Mouse (Mus musculus): ENCODE measurements around the gene Mt3. TPM values are rescaled to one million over a fixed set of nuclear protein-coding genes. Genes with fewer than 3 reads are reported as not detected.
"Not testable (repeated sequence)": the region's sequence is repeated elsewhere in the genome, so short reads cannot be mapped to it uniquely, and the experiment has no call there.

The Mt3 gene
- total RNA-seq, 2 experiments from 2014 or later: 4.1 to 5.9 TPM

DNA sequence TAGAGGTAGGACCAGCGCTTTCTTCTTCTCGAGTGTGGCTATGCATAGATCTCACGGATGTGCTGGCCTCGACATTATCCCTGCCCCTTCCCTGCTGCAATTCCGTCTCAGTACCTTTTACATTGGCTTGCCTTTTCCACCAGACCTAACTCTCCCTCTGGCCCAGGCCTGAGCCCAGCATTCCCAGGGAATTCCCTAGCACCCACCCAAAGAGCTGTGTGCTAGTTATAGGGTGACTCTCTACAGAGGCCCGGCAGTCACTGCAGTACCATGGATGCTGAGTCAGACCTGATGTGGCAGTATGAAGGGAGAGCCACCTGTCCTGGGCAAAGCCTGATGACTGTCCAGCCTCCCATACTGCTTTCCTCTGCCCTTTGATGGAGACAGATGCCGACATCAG lies 1.0 kb downstream of the Mt3 start:
- DNase-seq: no peak

DNA sequence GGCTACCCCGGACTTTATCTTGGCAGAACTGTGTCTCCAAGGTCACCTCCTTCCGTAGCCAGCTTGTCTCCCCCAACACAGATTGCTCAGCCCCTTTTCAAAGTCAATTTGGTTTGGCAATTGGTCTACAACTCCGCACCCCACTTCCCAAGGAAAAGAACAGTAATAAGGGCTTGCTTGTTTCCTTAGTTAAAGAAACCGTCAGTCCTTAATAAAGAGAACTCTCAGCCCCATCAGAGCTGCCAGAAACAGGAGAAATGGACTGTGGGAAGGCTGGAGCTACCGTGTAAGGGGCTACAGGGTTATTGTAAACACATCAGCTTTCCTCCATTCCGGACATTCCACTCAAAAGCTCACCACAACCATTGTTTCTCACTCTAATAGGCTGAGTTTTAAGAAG lies 2.1 kb downstream of the Mt3 start:
- DNase-seq: no peak

- DNase-seq: no peak
Observed at GRCm38 (mm10) chr8:94156092-94156491, 3.7 kb downstream of the Mt3 start.

DNA sequence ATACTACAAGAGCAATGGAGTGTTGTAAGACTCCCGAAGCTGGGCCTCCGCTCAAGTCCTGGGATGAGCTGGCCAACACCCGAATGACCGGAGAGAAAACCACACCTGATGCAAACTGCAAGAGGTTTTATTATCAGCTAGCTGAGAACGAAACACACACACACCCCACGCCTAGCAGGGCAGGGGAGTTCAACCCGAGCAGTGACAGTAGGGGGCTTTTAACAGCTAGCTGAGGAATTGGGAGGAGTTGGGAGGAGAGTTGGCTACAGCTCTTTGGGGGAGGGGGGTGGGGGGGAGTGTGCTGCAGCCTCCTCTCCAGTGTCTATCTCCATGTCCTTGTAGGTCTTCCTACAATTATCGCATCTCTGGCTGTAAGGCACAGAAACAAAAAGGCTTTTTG lies 13.4 kb downstream of the Mt3 start:
- DNase-seq: not testable (repeated sequence)

DNA sequence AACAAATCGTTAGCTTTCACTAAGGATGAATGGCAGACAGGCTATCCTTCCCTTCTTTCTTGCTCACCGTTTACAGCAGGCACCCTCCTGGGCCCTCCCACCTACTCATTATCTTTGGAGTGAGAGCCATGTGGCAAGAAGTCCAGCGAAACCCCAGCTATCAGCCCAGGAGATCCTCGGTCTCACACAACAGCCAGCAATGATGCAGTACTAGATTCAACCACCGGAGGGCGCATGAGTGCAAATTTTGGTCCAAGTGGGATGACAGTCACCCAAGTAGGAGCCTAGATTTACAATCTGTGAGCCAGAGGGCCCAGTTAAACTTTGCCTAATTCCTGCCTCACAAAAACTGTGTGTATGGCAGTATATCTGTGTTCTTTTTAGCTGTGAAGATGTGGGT lies 14.8 kb downstream of the Mt3 start:
- peak; percentile 90 to 91 for DNase-seq

DNA sequence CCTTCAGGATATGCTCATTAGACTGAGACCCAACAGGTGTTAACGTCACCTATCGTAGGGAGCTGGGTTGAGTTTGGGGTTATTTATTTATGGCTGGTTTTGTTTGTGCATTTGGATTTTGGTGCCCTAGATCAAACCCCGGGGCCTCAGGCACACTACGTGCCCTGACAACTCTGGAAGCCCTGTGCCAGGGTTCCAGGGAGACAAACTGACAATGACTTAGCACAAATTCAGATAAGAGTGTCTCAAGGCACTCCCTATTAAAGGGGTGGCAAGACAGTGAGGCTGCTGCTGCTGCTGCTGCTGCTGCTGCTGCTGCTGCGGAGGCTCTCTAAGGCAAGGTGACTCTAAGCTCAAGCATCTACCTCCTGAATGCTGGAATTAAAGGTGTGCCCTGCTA lies 17.1 kb downstream of the Mt3 start:
- DNase-seq: no peak

GRCm38 (mm10) chr8:94171321-94171755 lies 18.9 kb downstream of the Mt3 start:
- DNase-seq: peak; percentile 56 to 71

DNA sequence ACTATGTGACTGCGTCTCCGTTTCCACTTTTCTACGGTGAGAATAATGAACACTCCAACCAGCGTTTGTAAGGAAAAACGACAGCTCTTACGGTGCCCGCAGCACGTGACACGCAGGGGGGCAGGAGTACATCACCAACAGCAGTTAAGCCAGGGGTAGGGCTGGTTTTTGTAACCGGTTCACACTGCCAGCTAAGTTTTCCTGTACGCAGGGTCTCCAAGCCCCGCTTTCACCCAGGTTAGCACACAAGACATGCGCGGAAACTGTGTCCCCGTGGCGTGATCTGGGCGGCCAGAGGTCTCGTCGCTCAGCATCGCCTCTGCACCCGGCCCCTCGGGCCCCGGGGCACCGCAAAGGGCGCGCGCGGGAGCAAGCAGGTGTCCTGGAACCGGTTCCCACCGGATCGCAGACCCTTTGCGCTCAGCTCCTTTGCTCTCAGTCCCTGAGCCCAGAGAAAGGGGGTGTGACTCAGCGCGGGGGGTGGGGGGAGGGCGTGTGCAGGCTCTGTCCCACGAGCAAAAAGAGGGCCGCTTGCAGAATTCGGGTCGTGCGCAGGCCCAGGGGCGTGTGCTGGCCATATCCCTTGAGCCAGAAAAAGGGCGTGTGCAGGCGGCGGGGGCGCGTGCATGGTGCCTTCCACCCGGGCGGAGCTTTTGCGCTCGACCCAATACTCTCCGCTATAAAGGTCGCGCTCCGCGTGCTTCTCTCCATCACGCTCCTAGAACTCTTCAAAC lies 19.8 kb downstream of the Mt3 start, which contains the start of gene Mt2:
Mt2 (plus strand) TSS at position 590 of the 734 bp plus-strand sequence.
- peak; percentile 88 to 90 for DNase-seq

DNA sequence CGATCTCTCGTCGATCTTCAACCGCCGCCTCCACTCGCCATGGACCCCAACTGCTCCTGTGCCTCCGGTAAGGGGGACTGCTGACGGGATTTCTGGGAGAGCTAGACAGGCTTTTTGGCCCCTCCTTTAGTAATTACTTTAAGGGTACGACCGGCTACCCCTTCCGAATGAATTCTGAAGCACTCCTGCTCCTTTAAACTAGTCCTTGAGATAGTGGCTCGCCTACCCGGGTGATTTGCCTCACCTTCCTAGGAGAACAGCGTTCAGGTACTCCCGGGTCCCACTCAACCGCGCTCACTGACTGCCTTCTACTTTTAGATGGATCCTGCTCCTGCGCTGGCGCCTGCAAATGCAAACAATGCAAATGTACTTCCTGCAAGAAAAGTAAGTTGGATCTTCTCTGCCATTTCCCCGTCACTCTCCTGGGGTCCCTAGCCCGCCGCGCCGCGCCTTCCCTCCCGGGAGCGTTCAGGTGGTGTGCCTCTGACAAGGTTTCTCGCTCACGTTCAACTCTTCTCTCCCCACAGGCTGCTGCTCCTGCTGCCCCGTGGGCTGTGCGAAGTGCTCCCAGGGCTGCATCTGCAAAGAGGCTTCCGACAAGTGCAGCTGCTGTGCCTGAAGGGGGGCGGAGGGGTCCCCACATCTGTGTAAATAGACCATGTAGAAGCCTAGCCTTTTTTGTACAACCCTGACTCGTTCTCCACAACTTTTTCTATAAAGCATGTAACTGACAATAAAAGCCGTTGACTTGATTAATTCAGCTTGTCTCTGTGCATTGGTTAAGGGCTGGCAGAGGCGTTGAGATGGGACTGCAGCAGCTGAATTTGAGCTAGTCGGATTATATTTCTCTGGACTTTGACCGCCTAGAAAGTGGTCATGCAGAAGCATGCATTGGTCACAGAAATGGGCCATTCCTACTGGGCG lies 20.7 kb downstream of the Mt3 start:
- DNase-seq: peak in 1 of 2 experiments; percentile 14

GRCm38 (mm10) chr8:94173848-94174403 lies 21.5 kb downstream of the Mt3 start:
- no peak for DNase-seq

GRCm38 (mm10) chr8:94174619-94175213 lies 22.3 kb downstream of the Mt3 start:
- no peak for DNase-seq

DNA sequence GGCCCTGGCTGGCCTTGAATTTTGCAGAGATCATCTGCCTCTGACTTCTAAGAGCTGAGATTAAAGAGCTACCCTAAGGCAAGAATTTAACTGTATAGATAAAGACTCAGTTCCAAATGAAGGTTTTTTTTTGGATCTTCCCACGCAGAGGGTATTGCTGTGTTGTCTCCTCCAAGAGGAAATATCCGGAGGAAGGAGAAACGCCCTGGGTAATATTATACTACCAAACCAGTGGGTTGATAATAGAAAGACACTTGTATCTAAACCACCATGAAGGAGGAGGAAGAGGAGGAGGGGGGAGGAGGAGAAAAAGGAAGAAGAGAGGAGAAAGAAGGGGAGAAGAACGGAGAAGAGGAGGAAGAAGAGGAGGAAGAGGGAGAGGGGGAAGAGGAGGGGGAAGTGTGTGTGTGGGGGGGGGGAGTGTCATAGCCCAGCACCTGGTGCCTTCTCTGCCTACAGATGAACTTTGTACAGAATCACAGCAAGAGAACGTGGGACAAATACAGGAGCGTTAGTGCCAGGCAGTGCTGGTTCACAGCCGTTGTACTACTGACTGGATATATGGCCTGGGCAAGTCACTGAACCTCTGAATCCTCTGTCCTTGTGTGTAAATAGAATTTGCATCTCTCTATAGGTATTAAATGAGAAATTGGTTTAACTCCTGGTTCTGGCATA lies 25.4 kb downstream of the Mt3 start:
- DNase-seq: no peak

DNA sequence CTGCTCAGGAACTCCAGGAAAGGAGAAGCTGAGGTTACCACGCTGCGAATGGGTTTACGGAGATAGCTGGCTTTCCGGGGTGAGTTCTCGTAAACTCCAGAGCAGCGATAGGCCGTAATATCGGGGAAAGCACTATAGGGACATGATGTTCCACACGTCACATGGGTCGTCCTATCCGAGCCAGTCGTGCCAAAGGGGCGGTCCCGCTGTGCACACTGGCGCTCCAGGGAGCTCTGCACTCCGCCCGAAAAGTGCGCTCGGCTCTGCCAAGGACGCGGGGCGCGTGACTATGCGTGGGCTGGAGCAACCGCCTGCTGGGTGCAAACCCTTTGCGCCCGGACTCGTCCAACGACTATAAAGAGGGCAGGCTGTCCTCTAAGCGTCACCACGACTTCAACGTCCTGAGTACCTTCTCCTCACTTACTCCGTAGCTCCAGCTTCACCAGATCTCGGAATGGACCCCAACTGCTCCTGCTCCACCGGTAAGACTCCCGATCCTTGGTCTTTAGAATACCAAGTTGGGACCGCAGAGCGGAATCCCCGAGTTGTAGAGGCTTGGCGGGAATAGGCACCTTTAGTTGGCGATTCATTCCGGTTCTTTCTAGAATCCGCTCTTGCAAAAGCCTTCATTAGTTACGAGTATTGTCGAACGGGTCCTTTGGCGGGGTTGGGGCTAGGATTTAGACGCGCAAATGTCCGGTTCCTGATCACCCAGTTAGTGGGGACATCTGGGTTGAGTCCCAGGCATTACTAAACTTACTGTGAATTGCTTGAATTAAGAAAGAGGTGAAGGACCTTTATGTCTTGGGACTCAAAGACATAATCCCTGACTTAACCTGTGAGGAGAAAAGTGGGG lies 26.7 kb downstream of the Mt3 start, which contains the start of gene Mt1:
Mt1 (plus strand) TSS at position 226 of the 856 bp plus-strand sequence.
- peak; percentile 96 for DNase-seq

DNA sequence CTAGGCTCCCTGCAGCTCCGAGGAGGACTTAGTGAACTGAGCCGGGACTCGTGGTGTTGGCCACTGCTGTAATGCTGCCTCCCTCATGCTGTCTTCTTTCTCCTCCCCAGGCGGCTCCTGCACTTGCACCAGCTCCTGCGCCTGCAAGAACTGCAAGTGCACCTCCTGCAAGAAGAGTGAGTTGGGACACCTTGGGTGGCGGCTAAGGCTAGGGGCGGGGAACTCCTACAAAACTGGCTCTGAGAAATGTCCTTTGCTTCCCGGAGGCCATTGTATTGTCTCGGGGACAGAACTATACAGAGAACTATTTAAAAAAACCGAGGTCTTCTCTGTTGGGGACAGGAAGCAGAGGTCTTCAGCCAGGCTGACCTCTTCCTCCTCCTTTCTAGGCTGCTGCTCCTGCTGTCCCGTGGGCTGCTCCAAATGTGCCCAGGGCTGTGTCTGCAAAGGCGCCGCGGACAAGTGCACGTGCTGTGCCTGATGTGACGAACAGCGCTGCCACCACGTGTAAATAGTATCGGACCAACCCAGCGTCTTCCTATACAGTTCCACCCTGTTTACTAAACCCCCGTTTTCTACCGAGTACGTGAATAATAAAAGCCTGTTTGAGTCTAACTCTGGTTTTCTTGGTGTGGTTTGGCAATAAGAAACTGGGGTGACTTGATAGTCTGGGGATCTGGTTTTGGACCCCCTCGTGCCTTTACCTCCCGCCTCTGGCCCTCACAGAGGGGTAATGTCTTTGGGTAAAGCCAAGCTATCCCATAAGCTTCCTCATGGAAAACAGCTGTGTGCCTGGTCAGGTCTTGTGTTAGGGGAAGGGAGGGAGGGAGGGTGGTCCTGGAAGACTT lies 27.5 kb downstream of the Mt3 start:
- peak; percentile 38 to 52 for DNase-seq

DNA sequence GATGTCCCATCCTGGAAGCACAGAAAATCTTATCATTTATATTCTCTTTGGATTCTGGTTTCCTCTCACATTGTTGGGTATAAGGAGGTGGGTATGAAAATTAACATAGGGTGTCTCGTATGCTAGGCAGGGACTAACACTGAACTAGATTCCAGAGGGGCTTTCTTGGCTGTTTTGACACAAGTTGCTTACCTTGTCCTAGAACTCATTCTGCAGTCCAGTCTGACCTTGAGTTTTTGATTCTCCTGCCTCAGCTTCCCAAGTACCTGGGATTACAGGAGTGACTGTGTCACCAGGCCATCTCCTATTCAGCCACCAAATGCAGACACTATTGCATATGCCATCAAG lies 28.1 kb downstream of the Mt3 start:
- no peak for DNase-seq

DNA sequence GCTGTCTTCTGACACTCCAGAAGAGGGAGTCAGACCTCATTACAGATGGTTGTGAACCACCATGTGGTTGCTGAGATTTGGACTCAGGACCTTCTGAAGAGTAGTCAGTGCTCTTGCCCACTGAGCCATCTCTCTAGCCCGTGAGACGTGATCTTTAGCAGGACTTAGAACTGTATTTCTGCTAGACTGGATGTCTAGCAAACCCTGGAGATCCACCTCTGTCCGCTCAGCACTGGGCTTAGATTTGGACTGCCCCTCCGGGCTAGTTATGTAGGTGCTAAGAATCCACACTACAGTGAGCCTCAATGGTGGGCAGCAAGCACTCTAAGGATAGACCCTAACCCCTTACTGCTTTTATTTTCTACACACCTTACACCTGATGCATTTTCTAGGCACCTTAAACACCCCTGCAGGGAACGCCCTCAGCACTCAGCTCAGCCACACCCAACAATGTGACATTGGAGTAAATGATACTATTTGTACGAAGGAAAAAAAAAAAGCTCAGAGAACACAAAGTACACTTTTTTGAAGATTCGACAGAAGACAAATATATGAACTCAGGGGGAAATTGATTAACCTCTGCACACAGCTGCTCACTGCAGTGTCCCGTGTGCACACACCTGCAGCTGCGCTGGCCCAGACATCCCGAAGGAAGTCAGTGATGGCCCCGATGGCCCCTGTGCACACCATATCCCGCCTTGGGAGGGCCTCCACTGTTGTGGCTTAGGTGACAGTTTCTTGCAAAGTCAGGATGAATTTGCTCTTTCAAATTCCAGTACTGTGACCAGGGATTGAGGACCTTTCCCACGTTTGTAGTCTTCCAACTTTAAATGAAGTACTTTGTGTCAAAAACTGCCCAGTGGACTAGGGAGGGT lies 29.9 kb downstream of the Mt3 start:
- no peak for DNase-seq

GRCm38 (mm10) chr8:94183117-94183516 lies 30.7 kb downstream of the Mt3 start:
- peak; percentile 90 to 92 for DNase-seq

- DNase-seq: no peak
Observed at GRCm38 (mm10) chr8:94184357-94184843, 32.0 kb downstream of the Mt3 start.

- DNase-seq: no peak
Observed at GRCm38 (mm10) chr8:94185791-94186190, 33.4 kb downstream of the Mt3 start.
